Mouse (Mus musculus) lung, postnatal 10 days (tissue): ENCODE measurements around the gene Pparg.

Experiments used
- DNase-seq: peaks from one replicate; pipeline ENCODE4 v3.0.0; 2021

Pparg gene

DNA sequence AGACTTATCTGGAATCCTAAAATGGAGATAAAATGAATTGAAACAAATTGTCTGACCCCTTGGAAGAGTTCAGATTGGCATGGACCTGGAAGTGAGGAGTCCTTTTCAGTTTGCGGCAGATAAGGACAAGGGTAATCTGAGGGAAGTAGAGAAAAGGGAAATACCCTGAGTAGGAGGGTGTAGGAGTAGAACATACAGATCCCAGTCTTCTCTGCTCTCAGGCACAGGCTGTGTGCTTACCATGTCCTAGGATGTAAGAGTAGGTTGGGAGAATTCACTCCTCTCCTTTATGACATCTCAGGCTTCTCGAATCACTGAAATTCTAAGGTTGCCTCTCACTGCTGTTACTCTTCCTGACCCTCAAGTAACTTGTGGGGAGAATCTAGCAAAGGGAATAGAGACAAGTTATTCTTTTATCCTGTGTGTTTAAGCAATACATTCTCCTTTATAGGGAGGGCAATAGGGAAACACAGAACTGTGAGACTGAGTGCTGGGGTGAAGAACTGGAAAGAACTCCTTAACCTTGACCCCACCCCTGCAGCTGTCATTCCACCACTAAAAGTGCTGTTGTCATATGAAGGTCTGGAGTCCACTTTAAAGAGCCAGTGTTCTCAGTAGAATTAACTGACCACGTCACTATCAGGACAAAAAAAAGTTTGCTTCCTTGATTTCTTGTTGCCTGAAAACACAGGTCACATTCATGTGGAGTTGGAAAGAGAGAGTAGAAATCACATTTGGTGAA, 6.3 kb downstream of the Pparg start:
- DNase-seq = no peak

DNA sequence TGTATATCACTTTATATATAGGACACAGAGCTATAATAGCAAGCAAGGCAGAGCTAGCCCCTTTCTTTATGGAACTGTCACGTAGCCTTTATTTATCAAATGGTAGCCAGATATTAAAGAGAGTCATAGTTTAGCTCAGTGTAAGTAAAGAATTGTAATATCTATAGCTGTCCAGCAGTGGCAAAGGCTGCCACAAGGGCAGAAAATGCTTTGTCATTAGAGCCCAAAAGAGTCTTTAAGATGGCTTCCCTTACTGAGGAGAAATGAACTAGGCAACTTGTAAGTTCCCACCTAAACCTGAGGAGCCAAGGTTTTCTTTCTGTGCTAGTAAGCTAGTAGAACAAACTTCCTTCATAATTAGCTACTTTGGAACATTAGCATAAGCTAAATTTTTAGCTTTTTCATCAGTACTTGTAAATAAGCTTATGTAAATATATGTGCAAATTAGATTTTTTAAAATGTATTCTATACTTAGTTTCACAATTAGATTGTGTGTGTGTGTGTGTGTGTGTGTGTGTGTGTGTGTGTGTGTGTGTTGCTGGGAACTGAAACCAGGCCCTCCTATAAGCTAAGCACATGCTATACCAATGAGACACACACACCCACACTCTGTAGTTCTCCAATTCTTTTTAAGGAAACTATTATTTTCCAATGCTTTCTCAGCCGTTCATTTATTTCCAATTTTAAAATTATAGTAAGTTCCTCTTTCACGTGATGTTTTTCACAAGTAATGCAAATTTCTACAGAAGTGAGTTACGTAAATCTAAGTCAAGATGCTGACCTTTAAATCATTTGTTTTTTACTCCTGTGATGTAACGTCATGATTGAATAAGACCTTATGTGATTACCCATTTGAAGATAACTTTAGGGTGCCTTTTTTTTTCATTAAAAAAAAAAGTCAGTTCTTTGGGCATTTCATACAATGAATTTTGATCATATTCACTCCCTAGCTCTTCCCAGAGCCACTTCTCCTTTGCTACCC, 14.4 kb downstream of the Pparg start:
- DNase-seq = no peak

DNA sequence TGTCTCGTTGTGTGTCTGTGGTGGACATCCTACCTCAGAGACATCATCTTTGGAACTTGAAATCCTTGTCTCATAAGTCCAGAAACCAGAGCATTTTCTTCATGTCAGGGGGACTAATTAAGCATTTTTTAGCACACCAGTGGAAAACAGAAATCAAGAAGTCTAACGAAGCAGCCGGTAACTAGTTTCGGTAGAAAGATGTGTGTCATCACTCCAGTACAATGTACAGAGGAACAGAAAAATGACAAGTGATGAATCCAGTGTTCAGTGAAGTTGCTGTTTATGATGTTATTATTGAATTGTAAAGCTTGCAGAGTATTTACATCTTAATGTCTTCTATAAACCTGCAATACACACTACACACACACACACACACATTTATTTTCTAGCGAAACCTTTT, 19.8 kb downstream of the Pparg start:
- no peak for DNase-seq

DNA sequence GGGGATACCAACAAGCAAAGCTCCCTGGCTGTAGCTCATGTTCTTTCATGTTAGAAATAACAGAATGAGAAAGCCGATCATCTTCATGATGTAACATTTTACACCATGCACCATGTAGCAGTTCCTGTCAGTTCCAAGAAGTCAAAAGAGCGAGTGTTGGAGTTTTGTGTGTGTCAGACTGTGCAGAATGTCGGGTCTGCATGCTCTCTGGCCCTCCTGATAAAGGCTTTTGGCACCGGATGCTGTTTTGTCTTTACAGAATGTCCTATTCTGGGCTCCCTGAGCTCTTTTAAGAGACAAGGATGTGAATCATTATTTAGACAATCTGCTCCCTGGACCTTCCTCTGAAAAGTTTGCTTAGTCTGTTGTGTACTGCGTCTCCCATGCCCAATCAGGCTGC, 22.0 kb downstream of the Pparg start:
- DNase-seq = peak; percentile 19

DNA sequence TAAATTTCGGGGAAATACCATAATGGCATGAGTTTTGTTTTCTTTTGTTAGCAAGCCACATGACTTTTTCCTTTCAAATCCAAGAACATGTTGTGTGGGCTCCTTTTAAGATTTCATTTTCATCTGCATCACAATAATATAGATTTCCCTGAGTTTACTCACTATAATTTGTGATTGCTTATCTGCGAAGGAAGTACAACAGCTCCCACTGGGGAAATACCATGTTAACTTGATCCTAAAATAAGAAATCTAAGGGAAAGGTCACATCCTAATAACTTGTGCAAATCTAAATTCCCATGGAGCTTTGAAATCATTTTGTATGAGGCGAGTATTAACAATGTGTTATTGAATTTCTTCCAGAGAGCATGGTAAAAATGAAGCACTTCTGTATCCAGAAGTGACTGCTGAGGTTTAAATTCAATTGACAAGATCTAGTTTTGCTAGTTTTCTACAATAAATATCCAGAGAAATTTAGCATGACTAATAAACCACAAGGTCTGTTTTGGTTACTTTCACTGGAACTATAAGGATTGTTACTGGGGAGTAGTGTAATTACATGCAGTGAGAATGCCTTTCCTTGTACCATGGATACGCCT, 29.3 kb downstream of the Pparg start:
- no peak for DNase-seq

DNA sequence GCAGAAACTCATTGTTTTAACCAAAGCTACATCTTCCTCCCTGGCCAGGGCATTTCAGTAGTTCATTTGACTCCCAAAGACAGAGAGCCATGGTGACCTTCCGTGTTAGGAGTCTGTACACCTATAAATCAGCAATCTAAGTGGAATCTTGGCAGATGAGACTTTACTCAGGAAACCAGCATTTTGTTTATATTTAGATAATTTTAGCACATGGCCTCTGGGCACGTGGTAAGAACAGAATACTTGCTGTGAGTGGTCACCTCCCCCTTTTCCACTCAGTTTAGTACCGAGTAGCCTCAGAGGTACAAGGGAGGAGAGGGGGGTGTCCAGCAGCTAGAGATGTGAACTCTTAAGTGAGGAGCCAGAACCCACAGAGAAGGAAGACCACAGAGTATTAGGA, 36.2 kb downstream of the Pparg start:
- no peak for DNase-seq

DNA sequence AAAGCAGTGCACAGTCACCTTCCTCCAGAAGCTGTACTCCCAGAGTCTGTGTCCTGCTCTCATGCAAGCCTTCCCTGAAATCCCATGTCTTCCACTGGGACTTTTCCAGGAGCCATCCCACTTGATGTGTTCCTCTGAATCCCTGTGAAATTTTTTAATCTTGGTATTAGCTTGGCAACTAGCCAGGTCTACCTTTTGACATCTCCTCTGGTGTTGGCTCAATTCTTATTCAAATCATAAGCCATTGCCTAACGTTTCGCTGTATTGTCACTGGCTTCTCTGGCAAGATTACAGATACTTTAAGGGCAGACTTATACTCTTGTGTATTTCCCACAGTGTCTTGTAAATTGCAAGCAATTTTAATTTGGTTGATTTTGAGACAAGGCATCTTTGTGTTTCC, 43.6 kb downstream of the Pparg start:
- DNase-seq = no peak

DNA sequence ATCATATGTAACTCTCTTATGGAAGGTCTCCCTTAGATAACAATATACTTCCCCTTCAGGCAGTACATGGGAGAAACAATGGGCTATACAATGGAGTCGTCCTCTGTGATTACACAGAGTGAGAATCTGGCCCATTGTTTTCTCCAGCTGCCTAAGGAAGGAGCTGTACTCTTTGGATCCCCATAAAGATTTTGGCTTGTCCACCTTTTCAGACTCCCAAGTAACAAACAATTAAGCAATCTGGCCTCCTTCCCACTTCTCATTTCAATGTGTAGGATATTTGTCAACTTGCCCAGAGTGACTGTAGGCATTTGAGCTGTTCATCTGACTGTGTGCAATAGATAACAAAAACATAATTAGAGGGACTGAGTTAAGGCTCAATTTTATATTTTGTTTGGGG, 50.7 kb downstream of the Pparg start:
- DNase-seq = no peak

DNA sequence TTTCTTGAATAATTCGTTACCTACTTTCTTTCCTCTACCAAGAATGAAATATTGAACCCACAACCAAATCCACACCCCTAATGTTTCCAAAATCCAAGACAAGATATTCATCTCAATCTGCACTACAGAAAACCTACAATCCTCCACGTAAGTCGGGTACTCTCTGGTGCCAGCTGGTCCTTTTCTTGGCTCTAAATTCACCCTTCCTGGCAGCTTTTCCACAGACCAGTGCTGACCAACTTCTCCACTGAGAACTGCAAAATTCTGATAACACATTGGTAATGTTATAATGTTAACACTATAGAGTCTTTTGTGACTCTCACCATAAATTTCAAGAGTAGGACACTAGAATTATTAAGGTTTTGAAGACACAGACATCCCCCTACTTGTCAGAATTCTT, 57.4 kb downstream of the Pparg start:
- DNase-seq = no peak

DNA sequence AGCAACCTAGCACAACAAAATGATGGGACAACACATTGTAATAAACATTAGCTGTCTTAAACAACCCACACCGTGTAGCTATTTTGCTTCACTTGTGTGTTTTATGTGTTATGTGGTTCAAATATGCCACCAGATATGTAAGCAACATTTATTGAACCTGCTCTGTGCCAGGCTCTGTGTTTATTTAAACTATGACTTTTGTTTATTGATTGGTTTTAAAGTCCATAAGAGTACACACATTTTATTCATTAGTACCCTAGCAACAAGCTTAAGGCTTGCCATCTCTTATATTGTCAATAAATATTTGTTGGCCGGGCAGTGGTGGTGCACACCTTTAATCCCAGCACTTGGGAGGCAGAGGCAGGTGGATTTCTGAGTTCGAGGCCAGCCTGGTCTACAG, 58.2 kb downstream of the Pparg start:
- no peak for DNase-seq

DNA sequence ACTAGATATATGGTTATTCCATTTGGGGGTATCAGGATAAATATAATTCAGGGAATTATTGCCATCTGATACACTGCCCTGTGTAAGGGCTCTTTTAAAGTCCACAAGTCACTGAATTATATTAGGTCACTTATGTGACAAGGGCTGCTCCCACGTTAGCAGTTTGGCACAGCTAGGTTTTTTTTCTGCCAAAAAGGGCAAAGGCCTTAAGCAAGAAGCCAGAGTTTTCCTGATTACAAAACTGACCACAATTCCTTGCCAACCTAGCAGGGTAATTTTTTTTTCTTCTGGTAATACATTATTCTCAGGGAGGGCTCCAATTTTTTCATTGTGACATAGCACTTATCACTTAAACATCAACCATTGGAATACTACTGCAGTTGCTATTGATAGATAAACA, 60.2 kb downstream of the Pparg start:
- peak; percentile 71 for DNase-seq

DNA sequence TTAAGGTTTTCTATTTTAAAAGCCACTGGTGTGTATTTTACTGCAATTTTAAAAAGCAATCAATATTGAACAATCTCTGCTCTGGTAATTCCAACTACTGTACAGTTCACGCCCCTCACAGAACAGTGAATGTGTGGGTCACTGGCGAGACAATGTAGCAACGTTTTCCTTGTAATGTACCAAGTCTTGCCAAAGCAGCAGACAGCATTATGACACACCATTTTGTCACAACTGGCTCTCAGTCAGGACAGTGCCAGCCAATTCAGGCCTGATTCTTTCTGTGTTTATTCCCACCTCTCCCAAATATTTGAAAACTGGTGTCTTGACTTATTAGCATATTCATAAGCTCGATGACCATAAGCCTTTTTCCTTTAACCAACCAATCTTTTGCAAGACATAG, 60.9 kb downstream of the Pparg start:
- DNase-seq = peak; percentile 10

DNA sequence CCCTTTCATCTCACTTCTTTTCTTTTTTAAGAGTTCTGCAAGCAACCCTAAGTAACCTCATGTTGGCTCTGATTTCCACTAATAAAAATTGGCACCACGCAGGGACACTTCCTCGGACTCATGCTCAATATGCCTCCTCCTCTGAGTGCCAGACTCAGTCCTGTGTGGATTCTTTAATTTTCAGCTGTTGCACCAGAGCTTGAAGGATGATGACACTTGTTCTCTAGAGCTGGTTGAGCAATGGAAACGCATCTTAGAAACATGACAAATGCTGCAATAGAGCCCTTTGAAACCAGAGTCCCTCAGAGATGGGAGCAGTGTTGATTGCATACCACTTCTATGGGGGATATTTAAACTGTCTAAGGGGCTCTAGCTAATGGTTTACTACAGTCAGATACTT, 63.7 kb downstream of the Pparg start:
- DNase-seq = peak; percentile 27

DNA sequence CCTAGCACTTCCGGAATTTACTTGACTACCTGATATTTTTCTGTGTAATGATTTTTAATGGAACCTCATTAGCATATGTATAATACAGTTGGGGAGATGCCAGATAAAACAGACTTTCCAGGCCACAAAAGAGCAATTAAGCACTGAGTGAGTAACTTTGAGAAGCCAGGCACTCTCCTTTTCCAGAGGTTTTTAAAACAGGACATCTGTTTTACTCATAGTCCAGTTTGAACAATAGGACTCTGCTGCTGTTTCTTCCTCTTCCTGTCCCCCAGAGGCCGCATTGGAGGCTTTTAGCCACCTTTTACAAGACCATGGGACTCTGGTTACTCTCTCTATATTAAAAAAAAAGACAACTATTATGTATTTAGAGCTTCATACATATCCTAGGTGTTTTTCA, 72.0 kb downstream of the Pparg start:
- no peak for DNase-seq

DNA sequence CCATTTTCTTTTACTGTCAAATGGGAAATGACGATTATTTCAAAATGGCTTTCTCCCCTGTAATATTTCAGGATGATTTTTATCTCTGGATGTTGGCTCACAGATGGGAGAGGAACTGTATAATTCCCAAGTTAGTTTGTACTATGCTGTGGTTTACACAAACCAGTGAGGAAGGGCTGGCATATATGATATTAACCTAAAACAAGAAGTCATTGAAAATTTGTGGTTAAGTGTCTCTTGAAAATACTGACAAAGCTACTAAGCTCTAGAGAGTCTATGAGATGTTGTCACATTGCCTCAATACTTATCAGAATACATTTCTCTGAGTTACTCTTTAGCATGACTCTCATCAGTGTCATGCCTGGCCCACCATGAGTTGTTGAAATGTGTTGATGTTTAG, 73.3 kb downstream of the Pparg start:
- DNase-seq = no peak

DNA sequence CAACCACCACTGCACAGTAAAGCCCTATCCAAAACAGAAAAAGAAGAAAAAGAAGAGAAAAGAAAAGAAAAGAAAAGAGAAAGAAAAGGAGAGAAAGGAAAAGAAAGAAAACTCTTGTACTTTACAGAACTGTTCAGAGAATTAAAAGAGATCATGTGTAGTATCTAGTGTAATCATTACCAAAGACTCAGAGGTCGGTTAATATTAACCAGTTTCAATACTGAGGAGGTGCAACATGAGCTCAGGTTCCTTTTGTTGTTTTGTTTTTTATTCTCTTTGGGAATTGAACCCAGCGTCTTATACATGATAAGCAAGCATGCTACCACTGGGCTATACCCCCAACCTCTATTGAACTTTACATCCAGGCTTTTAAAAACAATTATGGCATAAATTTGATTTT, 74.1 kb downstream of the Pparg start:
- no peak for DNase-seq

DNA sequence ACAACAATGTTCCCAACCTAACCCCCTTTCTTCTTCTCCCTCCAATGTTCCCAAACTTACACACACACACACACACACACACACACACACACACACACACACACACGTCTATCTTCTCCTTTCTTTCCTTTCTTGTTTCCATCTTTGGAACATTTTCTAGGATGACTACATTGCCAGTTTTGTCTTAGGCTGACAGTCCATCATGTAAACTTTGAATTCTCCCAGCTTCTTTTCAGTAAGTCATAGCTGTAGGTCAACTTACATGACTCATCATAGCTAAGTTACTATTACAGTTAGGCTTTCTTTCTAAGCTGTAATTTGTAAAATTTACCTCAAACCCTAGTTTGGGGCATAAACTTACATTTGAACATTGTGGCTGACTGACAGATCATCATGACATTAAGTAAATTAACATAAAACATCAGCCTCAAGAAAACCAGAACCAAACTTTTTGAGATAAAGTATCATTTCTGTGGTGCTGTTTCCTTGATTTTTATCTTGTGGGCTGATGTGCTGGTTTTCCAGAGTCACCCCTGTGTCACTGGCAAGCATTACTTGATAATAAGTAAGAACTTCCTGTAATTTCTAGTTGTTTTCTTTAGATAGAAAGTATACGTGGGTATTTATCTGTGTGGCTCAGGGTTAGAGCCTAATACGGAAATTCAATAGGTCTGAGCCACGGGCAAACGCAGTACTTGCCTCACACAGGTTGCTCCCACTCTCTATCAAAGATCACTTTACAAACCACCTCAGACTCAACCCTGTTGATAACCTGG, 79.7 kb downstream of the Pparg start:
- DNase-seq = no peak

DNA sequence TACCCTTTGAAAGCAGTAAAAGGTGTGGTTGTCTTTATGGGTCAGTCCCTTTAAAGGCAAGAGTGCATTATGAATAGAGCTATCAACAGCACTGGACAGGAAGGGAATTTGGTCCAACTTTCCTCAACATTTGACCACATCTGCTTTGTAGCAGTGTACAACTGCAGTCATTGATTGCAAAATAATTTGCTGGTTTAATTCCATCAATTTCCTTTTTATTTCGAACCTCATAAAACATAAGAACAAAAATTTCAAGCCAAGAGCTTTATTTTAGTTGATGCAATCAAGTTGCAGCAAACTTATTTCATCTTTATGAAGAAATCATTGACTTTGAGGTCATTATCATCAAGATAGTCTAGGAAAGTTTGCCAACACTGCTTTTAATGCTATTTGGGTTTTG, 91.8 kb downstream of the Pparg start:
- DNase-seq = no peak

DNA sequence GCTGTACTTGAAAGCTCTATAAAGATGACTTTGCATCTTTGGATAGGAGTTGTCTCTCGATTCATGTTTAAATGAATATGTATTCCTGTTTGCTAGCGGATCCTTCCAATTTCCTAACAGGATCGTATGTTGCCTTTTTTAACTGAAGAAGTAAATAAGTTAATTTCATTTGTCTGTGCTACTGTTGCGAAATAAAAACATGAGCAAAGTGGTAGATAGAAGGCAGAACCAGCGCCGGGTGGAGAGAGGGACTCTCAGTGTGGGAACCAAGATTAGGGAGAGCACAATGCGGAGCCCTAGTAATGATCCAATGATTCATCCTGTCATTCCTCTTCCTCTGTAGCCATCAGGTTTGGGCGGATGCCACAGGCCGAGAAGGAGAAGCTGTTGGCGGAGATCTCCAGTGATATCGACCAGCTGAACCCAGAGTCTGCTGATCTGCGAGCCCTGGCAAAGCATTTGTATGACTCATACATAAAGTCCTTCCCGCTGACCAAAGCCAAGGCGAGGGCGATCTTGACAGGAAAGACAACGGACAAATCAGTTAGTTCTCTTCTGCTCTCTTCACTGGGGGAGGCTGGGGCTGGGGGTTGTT, 102.1 kb downstream of the Pparg start:
- DNase-seq = peak; percentile 83

DNA sequence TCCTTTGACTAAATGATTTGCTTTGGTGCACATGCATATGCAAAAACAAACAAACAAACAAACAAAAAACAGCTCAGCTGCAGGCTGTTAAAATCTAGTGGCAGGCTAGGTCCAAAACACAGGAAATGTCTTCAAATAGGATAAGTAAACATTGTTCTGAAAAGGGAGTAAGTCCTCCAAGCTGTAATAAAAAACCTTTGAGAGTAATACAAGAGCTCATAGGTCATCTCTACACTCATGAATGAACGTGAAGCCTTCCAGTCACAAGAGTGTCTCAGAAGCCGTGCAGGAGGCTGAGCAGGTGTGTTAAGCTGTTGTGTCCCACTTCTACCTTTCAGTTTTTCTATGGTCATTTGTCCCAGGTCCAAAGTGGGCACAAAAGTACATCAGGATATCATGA, 102.6 kb downstream of the Pparg start:
- DNase-seq = no peak

DNA sequence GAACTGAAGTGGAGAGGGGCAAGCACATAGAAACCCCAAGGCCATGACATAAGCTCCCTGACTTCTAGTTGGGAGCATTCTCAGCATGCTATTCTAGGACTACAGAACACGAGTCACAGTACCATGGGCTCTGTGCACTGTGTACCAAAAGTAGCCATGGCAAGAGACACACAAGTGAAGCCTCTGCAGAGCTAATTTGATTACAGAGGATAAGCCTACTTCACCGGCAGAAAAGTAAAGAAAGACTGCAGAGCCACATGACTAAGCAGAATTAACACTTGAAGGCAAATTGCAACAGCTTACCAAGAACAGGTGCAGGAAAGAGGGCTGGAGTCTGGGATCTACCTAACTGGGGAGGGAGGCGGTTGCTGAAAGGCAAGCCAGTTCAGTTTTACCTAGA, 103.9 kb downstream of the Pparg start:
- DNase-seq = peak; percentile 10

DNA sequence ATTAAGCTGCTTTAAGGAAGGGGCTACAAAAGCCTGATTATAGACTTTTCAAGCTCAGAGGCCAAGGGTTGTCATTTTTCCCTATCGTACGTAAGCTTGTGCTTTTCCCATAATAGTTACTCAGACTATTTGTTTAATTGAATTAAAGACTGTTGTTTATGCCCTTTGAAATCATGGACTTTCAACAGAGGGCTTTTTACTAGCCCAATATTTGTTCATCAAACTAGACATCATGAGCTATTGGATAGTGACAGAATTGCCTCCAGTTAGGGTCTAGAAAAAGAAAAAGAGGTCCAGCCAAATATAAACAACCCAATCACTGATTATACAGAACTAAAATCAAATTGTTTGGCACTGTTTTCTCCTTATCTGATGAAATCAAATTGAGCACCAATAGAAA, 104.7 kb downstream of the Pparg start:
- no peak for DNase-seq

DNA sequence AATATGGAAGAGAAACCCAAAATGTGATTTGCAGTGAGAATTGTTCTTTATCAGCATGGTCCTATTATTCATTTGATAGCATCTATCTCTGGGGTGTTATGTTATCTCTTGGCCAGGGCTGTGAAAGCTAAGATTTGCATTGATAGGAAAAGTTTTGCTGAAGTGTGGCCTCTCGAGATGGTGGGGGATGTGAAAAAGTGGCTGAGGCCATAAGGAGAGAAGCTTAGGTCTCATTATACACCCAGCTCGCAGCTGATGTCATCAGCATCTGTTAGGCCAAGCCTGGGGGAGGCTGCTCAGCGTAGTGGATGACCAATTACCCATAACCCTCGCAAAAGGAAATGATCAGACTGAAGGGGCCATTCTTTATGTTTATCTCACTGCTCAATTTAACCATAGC, 105.1 kb downstream of the Pparg start:
- DNase-seq = no peak
